Mouse (Mus musculus): ENCODE data around the gene Olfr615. TPM values are rescaled to one million over a fixed set of nuclear protein-coding genes. Genes with fewer than 3 reads are reported as not detected.

Olfr615 gene
- total RNA-seq, 1 experiment = not detected

DNA sequence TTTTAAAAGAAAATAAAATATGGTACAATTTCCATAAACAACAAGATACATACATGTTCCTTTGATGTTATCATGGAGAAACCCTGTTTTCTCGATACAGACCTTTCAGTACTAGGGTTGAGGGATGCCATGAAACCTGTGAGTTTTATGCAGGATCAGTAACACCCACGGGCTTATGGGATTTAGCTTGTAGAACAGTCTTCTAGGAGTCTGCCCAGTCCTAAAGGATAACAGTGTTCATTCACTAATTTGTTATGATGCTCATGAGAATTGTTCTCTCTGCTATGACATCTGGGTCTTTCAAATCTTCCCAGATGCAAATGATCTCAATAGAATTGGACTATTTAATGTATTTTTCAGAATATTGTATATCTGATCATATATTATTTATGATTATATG, 56.6 kb downstream of the Olfr615 start, which contains the start of gene Olfr620:
Gene Olfr620 (minus strand): TSS at position 101 of the 400 bp plus-strand sequence.
- TF ChIP-seq HCFC1 (IDR thresholded peaks at IDR 0.05; ENCODE audit: borderline replicate concordance, insufficient read depth, low read length) (no peak), CHD2 (IDR thresholded peaks at IDR 0.05; ENCODE audit: low read depth, low read length) (no peak), ZNF384 (IDR thresholded peaks at IDR 0.05; ENCODE audit: low read depth, low read length) (no peak), MAFK (IDR thresholded peaks at IDR 0.05; ENCODE audit: insufficient read depth, low read depth, low read length) (no peak), ZC3H11A (IDR thresholded peaks at IDR 0.05; ENCODE audit: borderline replicate concordance, low read depth, low read length) (no peak)
- Histone ChIP-seq H3K9me3 (ENCODE audit: control insufficient read depth, insufficient read depth, low read depth, low read length) (no peaks in the 10 kb centered on the region), H3K4me1 (ENCODE audit: control insufficient read depth in 2 of 2, insufficient read depth in 2 of 2, low read length in 2 of 2, poor library complexity in 1 of 2) (no peaks in the 10 kb centered on the region), H3K4me3 (ENCODE audit: insufficient read depth in 1 of 2, low read depth in 1 of 2, low read length in 2 of 2, poor library complexity in 1 of 2, severe bottlenecking in 1 of 2) (no peak within 1 kb of the TSS), H3K27ac (ENCODE audit: insufficient read depth, low read depth, low read length, poor library complexity, severe bottlenecking) (no peak within 1 kb of the TSS), H3K9ac (ENCODE audit: insufficient read depth, low read depth, low read length, poor library complexity, severe bottlenecking) (no peak within 1 kb of the TSS), H3K36me3 (ENCODE audit: control insufficient read depth, insufficient read depth, low read length, poor library complexity, severe bottlenecking) (no peaks in the 10 kb centered on the region)
- in situ Hi-C loops (cut with MboI; ENCODE audit: low sequenced_read_pairs in 2 of 2, unreplicated experiment in 2 of 2) = no loop called here
- DNase-seq (ENCODE audit: low read depth, low spot score) = no peak

Other genes starting within 250 kb of the Olfr615 start
- gene Olfr597, start 239.8 kb upstream of the Olfr615 start, total RNA-seq (2012; rRNA removed) = not detected in 2 replicates
- not detected in 2 replicates for gene Olfr598, start 232.5 kb upstream of the Olfr615 start, total RNA-seq (2012; rRNA removed)
- not detected in 2 replicates for gene Olfr599, start 220.2 kb upstream of the Olfr615 start, total RNA-seq (2012; rRNA removed)
- gene Olfr600, start 206.4 kb upstream of the Olfr615 start, total RNA-seq (2012; rRNA removed) = not detected in 2 replicates
- not detected in 2 replicates for gene Olfr601, start 193.4 kb upstream of the Olfr615 start, total RNA-seq (2012; rRNA removed)
- gene Olfr603, start 169.9 kb upstream of the Olfr615 start, total RNA-seq (2012; rRNA removed) = not detected in 2 replicates
- gene Usp17lc, start 141.0 kb upstream of the Olfr615 start, total RNA-seq (2012; rRNA removed) = 3.7 and 6.4 TPM in 2 replicates
- not detected in 2 replicates for gene Olfr605, start 110.6 kb upstream of the Olfr615 start, total RNA-seq (2012; rRNA removed)
- not detected in 2 replicates for gene Olfr606, start 107.0 kb upstream of the Olfr615 start, total RNA-seq (2012; rRNA removed)
- not detected in 2 replicates for gene Olfr607, start 91.9 kb upstream of the Olfr615 start, total RNA-seq (2012; rRNA removed)
- gene Olfr608, start 86.2 kb upstream of the Olfr615 start, total RNA-seq (2012; rRNA removed) = not detected in 2 replicates
- gene Olfr609, start 58.0 kb upstream of the Olfr615 start, total RNA-seq (2012; rRNA removed) = not detected in 2 replicates
- not detected in 2 replicates for gene Olfr610, start 44.0 kb upstream of the Olfr615 start, total RNA-seq (2012; rRNA removed)
- not detected in 2 replicates for gene Olfr611, start 35.2 kb upstream of the Olfr615 start, total RNA-seq (2012; rRNA removed)
- not detected in 2 replicates for gene Olfr612, start 13.4 kb upstream of the Olfr615 start, total RNA-seq (2012; rRNA removed)
- not detected in 2 replicates for gene Olfr613, start 8.0 kb upstream of the Olfr615 start, total RNA-seq (2012; rRNA removed)
- not detected in 2 replicates for gene Olfr616, start 13.1 kb downstream of the Olfr615 start, total RNA-seq (2012; rRNA removed)
- gene Olfr617, start 17.0 kb downstream of the Olfr615 start, total RNA-seq (2012; rRNA removed) = not detected in 2 replicates
- gene Olfr618, start 34.0 kb downstream of the Olfr615 start, total RNA-seq (2012; rRNA removed) = not detected in 2 replicates
- not detected in 2 replicates for gene Olfr619, start 44.5 kb downstream of the Olfr615 start, total RNA-seq (2012; rRNA removed)
- not detected in 2 replicates for gene Olfr620, start 56.5 kb downstream of the Olfr615 start, total RNA-seq (2012; rRNA removed)
- gene Olfr622, start 86.6 kb downstream of the Olfr615 start, total RNA-seq (2012; rRNA removed) = not detected in 2 replicates
- gene Olfr623, start 107.6 kb downstream of the Olfr615 start, total RNA-seq (2012; rRNA removed) = not detected in 2 replicates
- 0.04 TPM in 1 of 2 replicates, not detected in the other for gene Olfr624, start 115.1 kb downstream of the Olfr615 start, total RNA-seq (2012; rRNA removed)
- gene Olfr625-ps1, start 126.6 kb downstream of the Olfr615 start, total RNA-seq (2012; rRNA removed) = not detected in 2 replicates
- not detected in 2 replicates for gene Olfr243, start 158.6 kb downstream of the Olfr615 start, total RNA-seq (2012; rRNA removed)
- not detected in 2 replicates for gene Olfr628, start 174.3 kb downstream of the Olfr615 start, total RNA-seq (2012; rRNA removed)
- gene Olfr629, start 188.9 kb downstream of the Olfr615 start, total RNA-seq (2012; rRNA removed) = not detected in 2 replicates
- not detected in 2 replicates for gene Olfr630, start 201.3 kb downstream of the Olfr615 start, total RNA-seq (2012; rRNA removed)
- gene Olfr69, start 215.5 kb downstream of the Olfr615 start, total RNA-seq (2012; rRNA removed) = not detected in 2 replicates
- gene Olfr68, start 223.6 kb downstream of the Olfr615 start, total RNA-seq (2012; rRNA removed) = not detected in 2 replicates
- gene Olfr67, start 235.7 kb downstream of the Olfr615 start, total RNA-seq (2012; rRNA removed) = not detected in 2 replicates

All from ES-E14 (cell line).